Mouse (Mus musculus) lung, embryonic 14.5 days (tissue): Measurements from ENCODE around the gene Txlna. TPM values are rescaled to one million over a fixed set of nuclear protein-coding genes. Genes with fewer than 3 reads are reported as not detected.
A peak's percentile ranks its signal among the peaks of the same experiment; 100 is the strongest.

ENCODE experiments used
- ATAC-seq: fragments of 200-750 bp; cut with Nextera tagmentation; 2 replicates; pipeline ENCODE4 v1.8.0; 2017; ENCODE audit warnings: mild to moderate bottlenecking, moderate TSS enrichment, moderate library complexity; ENCODE audit not compliant: insufficient read depth
- DNase-seq: peaks from one replicate; pipeline ENCODE4 v3.0.0-alpha.2; 2015
- H3K27ac ChIP-seq: fragments of 300-500 bp; sonication (generic); 2 replicates; pipeline ENCODE4 v1.5.1; 2014; ENCODE audit warnings: low read depth, mild to moderate bottlenecking, moderate library complexity
- H3K27me3 ChIP-seq: fragments of 300-500 bp; sonication (generic); 2 replicates; pipeline ENCODE4 v1.6.1; 2014; ENCODE audit warnings: low read length, control low read depth; ENCODE audit not compliant: insufficient read depth
- H3K36me3 ChIP-seq: fragments of 300-500 bp; sonication (generic); 2 replicates; pipeline ENCODE4 v1.6.1; 2014; ENCODE audit warnings: control low read depth; ENCODE audit not compliant: insufficient read depth
- H3K4me1 ChIP-seq: fragments of 300-500 bp; sonication (generic); 2 replicates; pipeline ENCODE4 v1.6.1; 2014; ENCODE audit warnings: antibody characterized with exemption, control low read depth; ENCODE audit not compliant: insufficient read depth
- H3K4me2 ChIP-seq: fragments of 300-500 bp; sonication (generic); 2 replicates; pipeline ENCODE4 v1.6.1; 2014; ENCODE audit warnings: mild to moderate bottlenecking
- H3K4me3 ChIP-seq: fragments of 300-500 bp; sonication (generic); 2 replicates; pipeline ENCODE4 v1.5.1; 2014; ENCODE audit warnings: low read depth, low read length
- H3K9ac ChIP-seq: fragments of 300-500 bp; sonication (generic); 2 replicates; pipeline ENCODE4 v1.6.1; 2014
- H3K9me3 ChIP-seq: fragments of 300-500 bp; sonication (generic); 2 replicates; pipeline ENCODE4 v1.6.1; 2016; ENCODE audit warnings: low read depth, low read length, control low read depth
- CTCF ChIP-seq: IDR thresholded peaks from 2 replicates; pipeline ENCODE4 v1.5.1; 2016; ENCODE audit warnings: antibody characterized with exemption, low read depth
- WGBS: fragments of 180-500 bp; shearing (Covaris S2); extraction: QIAGEN DNeasy Blood & Tissue Kit; methylation state at CpG from one replicate; pipeline ENCODE4 v1.1.7; 2014; 5-methylcytosine and 5-hydroxymethylcytosine counted together
- polyA plus RNA-seq: library from polyadenylated mRNA; unstranded; fragments of >200 nt; fragmentation: Nextera tagmentation; extraction: Ambion mirVana; gene quantifications from 2 replicates; pipeline ENCODE4 v1.2.1, GENCODE M21; 2014

The Txlna gene
- polyA plus RNA-seq, 1 experiment from 2014 or later: 109 TPM

- Histone ChIP-seq H3K4me2 (no peak overlapping the region), H3K4me1 (0 out of 2 replicates have a peak, but pooled peaks cover 5% of the 10 kb centered on the region), H3K9ac (no peak overlapping the region), H3K27me3 (no peaks in the 10 kb centered on the region), H3K36me3 (peaks cover 17% of the 10 kb centered on the region), H3K4me3 (no peak overlapping the region), H3K9me3 (no peaks in the 10 kb centered on the region), H3K27ac (no peak overlapping the region)
- DNase-seq (no peak), ATAC-seq (no peak)
- no peak for TF ChIP-seq CTCF
- WGBS: 89% methylated on average over 9 of the region's 9 CpGs
Measured at GRCm38 (mm10) chr4:129615801-129616290, 25.0 kb downstream of the Txlna start.

- peak; percentile 21 for DNase-seq
- H3K27me3 ChIP-seq: no peaks in the 10 kb centered on the region
- TF ChIP-seq CTCF: no peak
- no peaks in the 10 kb centered on the region for H3K9me3 ChIP-seq
- H3K4me2 ChIP-seq: no peak within 1 kb of the TSS
- 0 out of 2 replicates have a peak, but pooled peaks cover 5% of the 10 kb centered on the region for H3K4me1 ChIP-seq
- WGBS: 73% methylated on average over 6 of the region's 6 CpGs
- no peak for ATAC-seq
- no peak within 1 kb of the TSS for H3K4me3 ChIP-seq
- H3K36me3 ChIP-seq: peaks cover 23% of the 10 kb centered on the region
- no peak within 1 kb of the TSS for H3K9ac ChIP-seq
- H3K27ac ChIP-seq: no peak within 1 kb of the TSS
Measured at GRCm38 (mm10) chr4:129614093-129614492, 26.8 kb downstream of the Txlna start, which contains the start of gene Dcdc2b. Dcdc2b (minus strand) TSS chr4:129614257.

- H3K27ac ChIP-seq: no peak overlapping the region
- H3K27me3 ChIP-seq: no peaks in the 10 kb centered on the region
- H3K4me1 ChIP-seq: no peaks in the 10 kb centered on the region
- ATAC-seq (no peak; the same call in 1 of the 2 replicates), DNase-seq (no peak)
- H3K4me2 ChIP-seq: no peak overlapping the region
- peaks cover 33% of the 10 kb centered on the region for H3K36me3 ChIP-seq
- TF ChIP-seq CTCF: no peak
- no peak overlapping the region for H3K4me3 ChIP-seq
- H3K9me3 ChIP-seq: no peaks in the 10 kb centered on the region
- WGBS: 50% methylated on average over 4 of the region's 4 CpGs
- no peak overlapping the region for H3K9ac ChIP-seq
Measured at GRCm38 (mm10) chr4:129610472-129610871, 30.4 kb downstream of the Txlna start.

- Histone ChIP-seq H3K9me3 (no peaks in the 10 kb centered on the region), H3K36me3 (peaks cover 36% of the 10 kb centered on the region), H3K27ac (no peak overlapping the region), H3K4me3 (no peak overlapping the region), H3K4me1 (no peaks in the 10 kb centered on the region), H3K27me3 (no peaks in the 10 kb centered on the region), H3K4me2 (no peak overlapping the region), H3K9ac (no peak overlapping the region)
- no peak for DNase-seq
- WGBS: 68% methylated on average over 4 of the region's 4 CpGs
- TF ChIP-seq CTCF: no peak
- ATAC-seq: no peak
Measured at GRCm38 (mm10) chr4:129610026-129610425, 30.8 kb downstream of the Txlna start.

GRCm38 (mm10) chr4:129609139-129609631 is 31.7 kb downstream of the Txlna start:
- H3K36me3 ChIP-seq: peaks cover 41% of the 10 kb centered on the region
- no peak for DNase-seq
- H3K4me3 ChIP-seq: no peak overlapping the region
- H3K4me1 ChIP-seq: no peaks in the 10 kb centered on the region
- no peak overlapping the region for H3K27ac ChIP-seq
- 0 out of 2 replicates have a peak, but pooled peaks have one; percentile 22 for ATAC-seq
- no peaks in the 10 kb centered on the region for H3K27me3 ChIP-seq
- H3K9me3 ChIP-seq: no peaks in the 10 kb centered on the region
- no peak overlapping the region for H3K9ac ChIP-seq
- H3K4me2 ChIP-seq: no peak overlapping the region
- no peak for TF ChIP-seq CTCF
- 72% methylated on average over 12 of the region's 12 CpGs for WGBS

- Histone ChIP-seq H3K27ac (no peak overlapping the region), H3K36me3 (peaks cover 48% of the 10 kb centered on the region)
Measured at GRCm38 (mm10) chr4:129608426-129609025, 32.3 kb downstream of the Txlna start.

More at GRCm38 (mm10) chr4:129608426-129609025, 32.3 kb downstream of the Txlna start:
- Histone ChIP-seq H3K4me2 (no peak overlapping the region), H3K4me1 (no peaks in the 10 kb centered on the region), H3K9ac (0 out of 2 replicates have a peak overlapping the region, but pooled peaks have one; percentile 2), H3K4me3 (no peak overlapping the region), H3K27me3 (no peaks in the 10 kb centered on the region), H3K9me3 (no peaks in the 10 kb centered on the region)
- TF ChIP-seq CTCF: peak; percentile 94
- DNase-seq (peak; percentile 94), ATAC-seq (peak; percentile 76)
- WGBS: 38% methylated on average over 7 of the region's 7 CpGs
